Mouse (Mus musculus): Measurements from ENCODE around the gene Cfd. TPM values are rescaled to one million over a fixed set of nuclear protein-coding genes. Genes with fewer than 3 reads are reported as not detected.

Cfd gene
- not detected in 2 replicates for polyA plus RNA-seq (2015; fragmentation: Nextera tagmentation; extraction: Ambion mirVana)

DNA sequence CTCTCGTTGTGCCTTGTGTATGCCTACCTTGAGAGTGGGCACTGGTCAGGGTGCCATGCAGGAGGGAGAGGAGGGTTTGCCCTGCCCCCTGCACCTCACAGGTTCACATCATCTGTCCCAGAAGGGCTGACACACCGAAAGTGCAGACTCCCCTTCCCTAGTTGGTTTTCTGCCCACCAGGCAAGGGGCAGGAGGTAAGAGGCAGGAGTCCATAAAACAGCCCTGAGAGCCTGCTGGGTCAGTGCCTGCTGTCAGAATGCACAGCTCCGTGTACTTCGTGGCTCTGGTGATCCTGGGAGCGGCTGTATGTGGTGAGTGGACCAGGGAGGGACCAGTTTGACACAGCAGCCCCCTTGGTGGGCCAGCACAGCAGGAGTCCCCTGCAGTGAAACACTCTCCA is at the start of gene Cfd:
Gene Cfd (plus strand): TSS at position 184 of the 400 bp plus-strand sequence.
- H3K9ac ChIP-seq: no peak within 1 kb of the TSS

DNA sequence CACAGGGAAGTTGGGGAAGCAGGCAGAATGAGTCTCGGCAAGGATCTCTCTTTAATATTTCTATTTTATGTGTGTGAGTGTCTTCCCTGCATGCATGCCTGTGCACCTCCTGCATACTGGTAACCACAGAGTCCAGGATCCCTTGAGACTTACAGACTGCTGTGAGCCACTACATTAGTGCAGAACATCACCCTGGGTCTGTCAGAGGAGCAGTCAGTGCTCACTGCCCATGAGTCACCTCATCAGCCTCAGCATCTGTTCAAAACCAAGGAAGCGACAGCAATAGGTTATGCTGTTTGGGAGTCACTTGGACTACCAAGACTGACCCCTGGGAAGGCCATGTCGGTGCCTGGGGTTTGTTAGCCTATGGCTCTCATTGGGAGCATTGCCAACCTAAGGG is 48.3 kb upstream of the Cfd start:
- no peak overlapping the region for H3K9ac ChIP-seq
- H3K27me3 ChIP-seq (replicated peaks): no peaks in the 10 kb centered on the region
- 75% methylated on average over 3 of the region's 3 CpGs for WGBS
- H3K36me3 ChIP-seq (replicated peaks): no peaks in the 10 kb centered on the region
- H3K4me3 ChIP-seq: no peak overlapping the region
- no peak overlapping the region for H3K27ac ChIP-seq
- H3K4me2 ChIP-seq: no peak overlapping the region
- ATAC-seq (replicated peaks): no peak
- no peaks in the 10 kb centered on the region for H3K9me3 ChIP-seq
- H3K4me1 ChIP-seq: peaks cover 17% of the 10 kb centered on the region

More for the DNA sequence above, at the start of gene Cfd:
- WGBS: 40% methylated on average over 5 of the region's 5 CpGs
- Histone ChIP-seq H3K36me3 (replicated peaks) (0 out of 2 replicates have a peak, but pooled peaks cover 5% of the 10 kb centered on the region), H3K4me2 (no peak within 1 kb of the TSS), H3K9me3 (no peaks in the 10 kb centered on the region), H3K4me1 (no peaks in the 10 kb centered on the region), H3K27ac (no peak within 1 kb of the TSS), H3K27me3 (replicated peaks) (no peaks in the 10 kb centered on the region), H3K4me3 (no peak within 1 kb of the TSS)
- ATAC-seq (replicated peaks): no peak

DNA sequence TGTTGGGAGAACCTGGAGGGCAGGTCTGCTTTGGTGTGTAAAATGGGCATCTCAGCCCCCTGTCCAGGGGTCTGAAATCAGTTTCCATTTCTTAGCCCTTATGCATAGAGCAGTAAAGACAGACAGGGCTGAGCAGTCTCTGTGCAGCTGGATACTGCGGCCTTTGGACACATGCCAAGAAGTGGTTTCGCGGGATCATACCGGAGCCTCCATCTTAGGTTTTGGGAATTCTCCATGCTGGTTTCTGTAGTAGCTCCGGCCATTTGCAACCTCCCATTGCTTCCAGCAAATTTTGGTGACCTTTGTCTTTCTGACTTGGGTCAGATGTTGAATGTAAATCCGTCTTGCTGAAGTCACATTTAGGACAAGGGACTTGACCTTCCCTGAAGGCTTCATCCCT is 47.2 kb upstream of the Cfd start:
- ATAC-seq (replicated peaks): no peak
- H3K4me1 ChIP-seq: peaks cover 17% of the 10 kb centered on the region
- H3K4me2 ChIP-seq: no peak overlapping the region
- no peaks in the 10 kb centered on the region for H3K27me3 ChIP-seq (replicated peaks)
- H3K27ac ChIP-seq: no peak overlapping the region; the same call in 1 of the 2 replicates
- no peak overlapping the region for H3K4me3 ChIP-seq
- H3K9ac ChIP-seq: no peak overlapping the region
- no peaks in the 10 kb centered on the region for H3K36me3 ChIP-seq (replicated peaks)
- no peaks in the 10 kb centered on the region for H3K9me3 ChIP-seq
- WGBS: 46% methylated on average over 6 of the region's 6 CpGs

DNA sequence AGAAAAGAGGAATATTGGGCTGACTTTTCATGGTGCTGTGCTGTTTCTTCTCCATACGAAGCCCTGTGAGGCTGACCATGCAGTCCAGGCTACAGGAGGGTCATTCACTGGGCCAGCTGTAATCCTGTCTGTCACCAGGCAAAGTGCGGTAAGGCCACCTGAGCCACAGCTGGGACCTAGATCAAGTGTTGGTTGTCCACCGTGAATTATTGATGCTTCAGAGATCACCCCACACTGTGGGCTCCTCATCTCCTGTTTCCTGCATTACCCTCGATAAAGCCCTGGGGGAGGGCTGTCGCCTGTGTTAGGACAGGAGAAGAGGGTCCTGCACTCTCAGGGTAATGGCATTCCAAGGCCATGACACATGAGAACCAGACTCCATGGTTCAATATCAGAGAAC is 44.1 kb upstream of the Cfd start:
- peaks cover 13% of the 10 kb centered on the region for H3K4me1 ChIP-seq
- whole genome bisulfite sequencing: 69% methylated on average over 5 of the region's 5 CpGs
- H3K27me3 ChIP-seq (replicated peaks): no peaks in the 10 kb centered on the region
- H3K9ac ChIP-seq: no peak overlapping the region
- H3K9me3 ChIP-seq: no peaks in the 10 kb centered on the region
- ATAC-seq (replicated peaks): no peak
- H3K4me2 ChIP-seq: no peak overlapping the region
- no peak overlapping the region for H3K4me3 ChIP-seq
- no peaks in the 10 kb centered on the region for H3K36me3 ChIP-seq (replicated peaks)
- H3K27ac ChIP-seq: no peak overlapping the region

DNA sequence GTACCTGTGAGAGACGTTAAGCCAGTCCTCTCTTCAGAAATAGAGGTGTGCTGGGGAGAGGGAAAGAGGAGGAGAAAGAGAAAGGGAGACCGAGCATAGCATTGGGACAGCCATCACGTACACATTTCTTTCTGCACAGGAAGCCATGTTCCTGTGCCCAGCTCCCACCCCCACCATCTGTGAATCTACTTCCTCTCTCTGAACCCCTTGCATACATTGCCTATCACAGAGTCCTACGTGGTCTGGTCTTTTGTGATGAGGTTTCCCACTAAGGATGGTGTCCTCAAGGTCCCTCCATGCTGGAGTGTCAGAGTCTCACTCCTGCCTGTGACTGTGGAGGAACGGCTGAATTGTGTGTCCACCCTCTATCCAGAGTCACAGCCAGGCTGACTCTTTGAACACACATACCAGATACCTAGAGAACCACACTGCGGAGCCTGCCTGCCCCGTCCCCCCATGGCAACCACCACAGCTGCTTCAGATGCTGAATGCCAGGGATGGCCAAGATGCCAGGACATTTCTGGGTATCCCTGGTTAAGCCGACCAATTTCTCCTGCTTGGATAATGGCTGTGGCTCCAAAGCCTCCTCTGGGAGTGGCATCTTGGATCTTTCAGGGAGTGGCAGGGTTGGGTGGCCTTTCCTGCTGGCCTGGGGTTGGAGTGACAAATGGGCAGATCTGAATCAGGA is 40.6 kb upstream of the Cfd start:
- Histone ChIP-seq H3K4me2 (no peak overlapping the region), H3K36me3 (replicated peaks) (no peaks in the 10 kb centered on the region), H3K4me3 (no peak overlapping the region), H3K9me3 (no peaks in the 10 kb centered on the region), H3K4me1 (peaks cover 24% of the 10 kb centered on the region), H3K27me3 (replicated peaks) (no peaks in the 10 kb centered on the region), H3K27ac (no peak overlapping the region), H3K9ac (no peak overlapping the region)
- no peak for ATAC-seq (replicated peaks)
- 86% methylated on average over 8 of the region's 8 CpGs for WGBS

DNA sequence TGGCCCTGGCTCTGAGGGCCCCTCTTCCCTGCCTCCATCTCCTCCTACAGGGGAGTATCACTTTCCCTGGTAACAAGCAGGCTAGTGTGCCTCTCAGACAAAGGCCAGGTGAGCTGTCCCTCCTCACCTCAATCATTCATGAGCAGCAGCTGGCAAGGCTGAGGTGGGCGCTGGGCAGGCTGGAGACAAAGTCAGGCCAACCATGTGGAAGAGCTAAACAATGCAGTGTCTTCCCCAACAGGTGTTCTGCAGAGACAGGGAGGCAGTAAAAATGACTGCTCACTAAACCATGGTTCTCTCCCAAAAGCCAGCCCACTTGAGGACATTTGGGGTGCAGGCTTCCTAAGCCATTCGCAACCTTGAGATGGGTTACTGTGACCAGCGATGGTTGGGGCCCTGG is 39.0 kb upstream of the Cfd start:
- no peaks in the 10 kb centered on the region for H3K9me3 ChIP-seq
- peak overlapping the region; percentile 99 for H3K27ac ChIP-seq
- H3K4me2 ChIP-seq: no peak overlapping the region
- ATAC-seq (replicated peaks): no peak
- no peaks in the 10 kb centered on the region for H3K36me3 ChIP-seq (replicated peaks)
- no peak overlapping the region for H3K4me3 ChIP-seq
- H3K9ac ChIP-seq: 0 out of 2 replicates have a peak overlapping the region, but pooled peaks have one; percentile 4
- H3K4me1 ChIP-seq: peaks cover 39% of the 10 kb centered on the region
- H3K27me3 ChIP-seq (replicated peaks): no peaks in the 10 kb centered on the region
- WGBS: 88% methylated on average over 3 of the region's 3 CpGs

DNA sequence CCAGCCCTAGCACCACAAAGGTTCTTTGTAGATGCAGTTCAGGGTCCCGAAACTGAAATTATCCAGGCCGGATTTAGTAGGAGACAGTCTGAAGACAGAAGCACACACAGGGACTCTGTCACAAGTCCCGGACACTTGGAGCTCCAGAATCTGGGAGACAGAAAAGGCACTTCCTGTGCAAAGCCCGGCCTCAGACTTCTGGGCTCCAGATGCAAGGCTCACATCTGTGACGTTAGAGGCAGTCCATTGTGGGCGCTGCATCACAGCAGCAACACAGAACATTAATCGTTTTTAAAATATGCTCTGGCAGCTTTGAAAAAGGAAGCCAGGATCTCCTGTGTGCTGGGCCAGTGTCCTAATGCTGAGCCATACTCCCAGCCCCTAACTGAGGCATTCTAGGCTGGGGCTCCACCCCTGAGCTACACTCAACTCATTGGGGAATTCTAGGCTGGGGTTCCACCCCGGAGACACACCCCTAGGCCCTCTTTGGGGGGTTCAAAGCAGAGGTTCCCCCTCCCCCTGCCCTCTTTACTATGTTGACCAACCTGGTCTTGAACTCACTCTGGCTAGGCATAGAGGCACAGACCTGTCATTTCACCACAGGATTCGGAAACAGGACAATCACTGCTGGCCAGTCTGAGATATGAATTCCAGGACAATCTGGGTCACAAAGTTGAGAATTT is 38.4 kb upstream of the Cfd start:
- H3K27me3 ChIP-seq (replicated peaks): no peaks in the 10 kb centered on the region
- ATAC-seq (replicated peaks): no peak
- peaks cover 45% of the 10 kb centered on the region for H3K4me1 ChIP-seq
- no peaks in the 10 kb centered on the region for H3K9me3 ChIP-seq
- peak overlapping the region; percentile 76 for H3K4me2 ChIP-seq
- peak overlapping the region; percentile 91; the same call in 1 of the 2 replicates for H3K4me3 ChIP-seq
- peak overlapping the region; percentile 66 for H3K9ac ChIP-seq
- H3K36me3 ChIP-seq (replicated peaks): no peaks in the 10 kb centered on the region
- H3K27ac ChIP-seq: peak overlapping the region; percentile 99
- 57% methylated on average over 9 of the region's 9 CpGs for WGBS

DNA sequence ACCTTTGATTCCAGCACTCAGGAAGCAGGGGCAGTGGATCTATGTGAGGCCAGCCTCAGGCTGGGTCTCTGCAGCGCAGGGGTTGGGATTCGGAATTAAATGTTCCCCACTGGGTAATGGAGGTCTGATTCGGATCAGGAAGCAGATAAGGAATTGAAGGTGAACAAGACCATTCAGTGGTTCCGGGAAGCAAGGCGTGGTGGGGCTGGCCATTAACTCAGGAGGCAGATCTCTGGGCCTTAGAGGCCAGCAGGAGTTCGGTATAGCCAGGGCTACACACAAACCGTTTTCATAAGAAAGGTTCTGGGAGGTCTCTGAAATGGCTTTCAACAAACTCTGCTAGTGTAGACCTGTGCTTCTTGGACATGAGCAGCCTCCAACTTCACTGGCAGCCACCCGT is 37.8 kb upstream of the Cfd start:
- peaks cover 50% of the 10 kb centered on the region for H3K4me1 ChIP-seq
- no peak for ATAC-seq (replicated peaks)
- WGBS: 14% methylated on average over 8 of the region's 8 CpGs

DNA sequence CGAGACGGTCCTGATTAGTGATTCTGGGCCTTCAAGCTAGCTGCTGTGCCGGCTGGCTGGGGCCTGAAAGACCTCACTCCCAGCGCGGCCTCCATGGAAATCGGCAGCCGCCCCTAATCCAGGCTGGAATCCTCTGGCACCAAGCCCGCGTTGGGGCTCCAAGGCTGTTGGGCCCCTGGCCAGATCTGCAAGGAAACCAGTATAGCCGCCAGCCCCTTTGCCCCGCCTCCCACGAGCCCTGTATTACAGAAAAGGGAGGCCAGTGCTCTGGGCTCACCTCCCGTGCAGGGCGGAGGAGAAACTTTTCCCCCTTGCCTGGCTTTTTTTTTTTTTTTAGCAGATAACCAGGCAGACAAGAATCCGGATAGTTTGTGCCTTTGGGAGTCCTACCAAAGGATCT is 37.3 kb upstream of the Cfd start:
- Histone ChIP-seq H3K9me3 (no peaks in the 10 kb centered on the region), H3K36me3 (replicated peaks) (no peaks in the 10 kb centered on the region), H3K9ac (peak overlapping the region; percentile 66), H3K4me2 (peak overlapping the region; percentile 76), H3K4me1 (peaks cover 56% of the 10 kb centered on the region), H3K27me3 (replicated peaks) (no peaks in the 10 kb centered on the region), H3K27ac (peak overlapping the region; percentile 99), H3K4me3 (peak overlapping the region; percentile 91)
- WGBS: 0% methylated on average over 15 of the region's 15 CpGs
- peak; percentile 26; the same call in 1 of the 2 replicates for ATAC-seq (replicated peaks)

More for the DNA sequence above, 37.8 kb upstream of the Cfd start:
- Histone ChIP-seq H3K4me2 (peak overlapping the region; percentile 76), H3K36me3 (replicated peaks) (no peaks in the 10 kb centered on the region), H3K27me3 (replicated peaks) (no peaks in the 10 kb centered on the region), H3K4me3 (peak overlapping the region; percentile 91), H3K9ac (peak overlapping the region; percentile 66), H3K9me3 (no peaks in the 10 kb centered on the region), H3K27ac (peak overlapping the region; percentile 99)

DNA sequence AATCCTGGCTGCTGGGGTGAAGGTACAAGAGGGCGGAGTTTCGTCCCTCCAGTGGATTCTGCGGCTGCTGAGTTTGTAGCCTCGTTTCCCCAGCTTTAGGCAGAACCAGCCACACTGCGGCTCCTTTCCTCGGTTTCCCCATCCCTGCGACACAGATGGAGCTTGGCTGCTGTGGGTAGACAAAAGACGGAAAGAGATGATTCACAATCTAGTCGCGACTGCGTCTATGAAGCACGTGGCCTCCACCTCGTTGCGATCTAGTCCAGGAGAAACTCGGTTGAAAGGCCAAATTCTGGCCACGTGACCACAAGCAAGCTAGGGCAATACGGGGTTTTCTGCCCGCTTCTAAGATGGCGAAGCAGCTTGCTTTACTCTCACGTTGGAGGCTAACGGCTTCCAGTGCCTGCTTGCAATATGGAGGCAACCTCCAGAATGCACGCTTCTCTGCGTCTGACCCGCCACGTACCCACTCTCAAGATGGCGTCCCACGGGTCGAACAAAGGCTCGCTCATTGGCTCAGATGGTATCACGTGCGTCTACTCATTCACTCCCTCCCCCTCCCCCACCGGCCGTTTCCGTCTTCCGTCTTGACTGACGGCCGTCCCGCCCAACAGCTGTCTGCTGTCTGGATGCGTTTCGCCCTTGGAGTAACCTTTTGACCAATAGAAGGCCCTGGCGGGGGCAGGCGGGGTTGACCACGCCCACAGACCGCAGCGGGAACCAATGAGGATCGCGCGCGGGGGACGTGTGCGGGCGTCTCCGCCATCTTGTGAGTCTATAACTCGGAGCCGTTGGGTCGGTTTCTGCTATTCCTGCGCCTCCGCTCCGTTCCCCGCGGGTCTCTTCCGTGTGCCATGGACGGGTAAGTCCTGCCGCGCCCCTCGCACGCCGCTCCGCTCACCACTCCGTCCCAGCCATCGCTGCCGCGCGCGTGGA is 36.5 kb upstream of the Cfd start, which contains the start of gene Ptbp1:
Gene Ptbp1 (plus strand): TSS at position 568 of the 936 bp plus-strand sequence.
- H3K4me3 ChIP-seq: peak within 1 kb of the TSS; percentile 91
- H3K27me3 ChIP-seq (replicated peaks): no peaks in the 10 kb centered on the region
- peak within 1 kb of the TSS; percentile 95 for H3K9ac ChIP-seq
- H3K36me3 ChIP-seq (replicated peaks): peaks cover 4% of the 10 kb centered on the region
- H3K27ac ChIP-seq: peak within 1 kb of the TSS; percentile 99
- peak; percentile 96 for ATAC-seq (replicated peaks)
- no peaks in the 10 kb centered on the region for H3K9me3 ChIP-seq
- peak within 1 kb of the TSS; percentile 83 for H3K4me2 ChIP-seq
- peaks cover 63% of the 10 kb centered on the region for H3K4me1 ChIP-seq
- WGBS: under 1% methylated on average over 75 of the region's 75 CpGs

DNA sequence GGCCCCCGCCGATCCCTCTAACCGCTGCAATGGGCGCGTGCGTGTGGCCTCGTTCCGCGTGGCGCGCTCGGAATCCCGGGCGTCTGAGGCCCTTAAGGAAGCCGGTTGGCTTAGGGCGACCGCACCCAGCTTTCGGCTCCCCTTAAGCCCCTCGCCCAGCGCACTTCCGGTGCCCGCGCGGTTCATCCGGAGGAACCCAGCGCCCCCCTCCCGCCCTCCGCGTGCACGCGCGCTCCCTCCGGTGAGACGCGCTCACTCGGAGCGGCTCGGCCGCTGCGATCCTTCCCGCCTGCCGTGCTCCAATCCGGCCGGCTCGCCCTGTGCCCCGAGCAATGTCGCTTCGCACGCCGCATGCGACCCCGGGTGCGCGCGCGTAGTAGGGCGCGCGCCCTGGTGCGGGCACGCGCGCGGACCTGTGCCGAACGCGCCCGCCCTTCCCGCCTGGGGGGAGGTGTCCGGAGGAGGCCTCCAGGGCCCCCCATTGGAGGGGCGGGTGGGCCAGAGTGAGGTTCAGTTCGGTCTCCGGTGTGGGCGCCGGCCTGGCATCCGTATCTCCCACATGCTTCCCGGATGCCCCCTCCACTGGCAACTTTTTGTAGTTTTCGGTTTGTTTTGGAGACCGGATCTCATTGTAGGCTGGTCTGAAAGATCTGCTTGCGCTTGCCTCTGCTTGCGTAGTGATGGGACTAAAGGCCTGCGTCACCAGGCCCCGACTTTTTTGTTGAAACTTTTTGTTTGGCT is 35.7 kb upstream of the Cfd start:
- Histone ChIP-seq H3K4me1 (peaks cover 67% of the 10 kb centered on the region), H3K36me3 (replicated peaks) (peaks cover 13% of the 10 kb centered on the region), H3K27ac (peak overlapping the region; percentile 99), H3K27me3 (replicated peaks) (no peaks in the 10 kb centered on the region), H3K4me2 (peak overlapping the region; percentile 83), H3K4me3 (peak overlapping the region; percentile 91), H3K9ac (peak overlapping the region; percentile 95), H3K9me3 (no peaks in the 10 kb centered on the region)
- peak; percentile 41 for ATAC-seq (replicated peaks)
- WGBS: under 1% methylated on average over 79 of the region's 83 CpGs

Data from midbrain, embryonic 15.5 days (tissue).